Mouse (Mus musculus) CH12.LX (cell line): ENCODE measurements around the gene Adam8. TPM values are rescaled to one million over a fixed set of nuclear protein-coding genes. Genes with fewer than 3 reads are reported as not detected.

Experiments used
- DNase-seq: peaks from one replicate; pipeline ENCODE4 v3.0.0-alpha.2; 2013; ENCODE audit errors: extremely low read depth
- H3K27ac ChIP-seq: 2 replicates; pipeline ENCODE4 v1.5.1; 2012; ENCODE audit warnings: low read depth, mild to moderate bottlenecking, control low read depth, moderate library complexity; ENCODE audit not compliant: insufficient read depth
- H3K27me3 ChIP-seq: replicated peaks from 2 replicates; pipeline ENCODE3; 2012; ENCODE audit warnings: inconsistent platforms
- H3K36me3 ChIP-seq, 2 experiments: replicated peaks in 1 of 2; 2 replicates each; pipeline versions ENCODE3 to v1.6.1; 2012; ENCODE audit warnings: inconsistent platforms in 1 of 2, low read length in 1 of 2, mild to moderate bottlenecking in 1 of 2, mixed read lengths in 1 of 2, moderate library complexity in 1 of 2; ENCODE audit not compliant: control insufficient read depth in 1 of 2, insufficient read depth in 1 of 2
- H3K4me1 ChIP-seq, 2 experiments: 2 replicates each; pipeline ENCODE4 v1.6.1; 2012; ENCODE audit warnings: inconsistent platforms in 1 of 2, moderate library complexity in 1 of 2; ENCODE audit not compliant: insufficient read depth in 2 of 2, control insufficient read depth in 1 of 2
- H3K4me2 ChIP-seq: 2 replicates; pipeline ENCODE4 v1.6.1; 2012; ENCODE audit warnings: low read depth, mild to moderate bottlenecking, control low read depth; ENCODE audit not compliant: poor library complexity, insufficient read depth, severe bottlenecking
- H3K4me3 ChIP-seq, 3 experiments: fragments of 150-350 bp in 1 of 3; sonication (generic) in 1 of 3; replicated peaks in 1 of 3; 2 replicates each; pipeline versions ENCODE3 to v1.5.1; 2011 to 2012; ENCODE audit warnings: low read depth in 2 of 3, low read length in 2 of 3, mild to moderate bottlenecking in 2 of 3, moderate library complexity in 2 of 3, control low read depth in 1 of 3, improper control_type of control experiment in 1 of 3, inconsistent platforms in 1 of 3, mixed read lengths in 1 of 3; ENCODE audit not compliant: poor library complexity in 1 of 3
- H3K79me2 ChIP-seq: replicated peaks from 2 replicates; pipeline ENCODE4 v1.6.1; 2012; ENCODE audit warnings: mild to moderate bottlenecking, moderate library complexity; ENCODE audit not compliant: control insufficient read depth, poor library complexity, insufficient read depth, severe bottlenecking; ENCODE audit errors: extremely low read depth
- H3K9ac ChIP-seq: 2 replicates; pipeline ENCODE4 v1.6.1; 2012; ENCODE audit warnings: low read depth, mild to moderate bottlenecking, control low read depth, moderate library complexity; ENCODE audit not compliant: insufficient read depth
- H3K9me3 ChIP-seq: replicated peaks from 2 replicates; pipeline ENCODE3; 2012; ENCODE audit warnings: low read length, inconsistent platforms, mixed read lengths
- BHLHE40 ChIP-seq: IDR thresholded peaks from 2 replicates; pipeline ENCODE4 v1.6.1; 2011; ENCODE audit warnings: mild to moderate bottlenecking, low read depth, low read length, improper control_type of control experiment
- ETS1 ChIP-seq: conservative IDR thresholded peaks from 2 replicates; pipeline ENCODE4 v1.6.1; 2012; ENCODE audit warnings: low read depth, mild to moderate bottlenecking, inconsistent platforms, low read length, improper control_type of control experiment, moderate library complexity
- HCFC1 ChIP-seq: IDR thresholded peaks from 2 replicates; pipeline ENCODE4 v1.6.1; 2012; ENCODE audit warnings: low read depth, mild to moderate bottlenecking, inconsistent platforms, low read length, improper control_type of control experiment
- IRF4 ChIP-seq: IDR thresholded peaks from 2 replicates; pipeline ENCODE4 v1.6.1; 2014; ENCODE audit warnings: low read depth, mild to moderate bottlenecking, inconsistent platforms, low read length, improper control_type of control experiment
- MAX ChIP-seq: IDR thresholded peaks from 2 replicates; pipeline ENCODE4 v1.6.1; 2011; ENCODE audit warnings: low read length, improper control_type of control experiment
- MEF2A ChIP-seq: IDR thresholded peaks from 2 replicates; pipeline ENCODE4 v1.6.1; 2014; ENCODE audit warnings: low read depth, mild to moderate bottlenecking, inconsistent platforms, low read length, improper control_type of control experiment, borderline replicate concordance
- NRF1 ChIP-seq: IDR thresholded peaks from 2 replicates; pipeline ENCODE4 v1.6.1; 2014; ENCODE audit warnings: low read depth, mild to moderate bottlenecking, inconsistent platforms, low read length, improper control_type of control experiment, moderate library complexity
- SMC3 ChIP-seq: IDR thresholded peaks from 2 replicates; pipeline ENCODE4 v1.6.1; 2011; ENCODE audit warnings: low read depth, low read length, improper control_type of control experiment
- TBP ChIP-seq: conservative IDR thresholded peaks from 2 replicates; pipeline ENCODE4 v1.6.1; 2011; ENCODE audit warnings: low read depth, low read length, improper control_type of control experiment
- TCF12 ChIP-seq: IDR thresholded peaks from 2 replicates; pipeline ENCODE4 v1.6.1; 2014; ENCODE audit warnings: low read depth, mild to moderate bottlenecking, inconsistent platforms, low read length, improper control_type of control experiment
- USF1 ChIP-seq: IDR thresholded peaks from 2 replicates; pipeline ENCODE4 v1.6.1; 2014; ENCODE audit warnings: low read depth, mild to moderate bottlenecking, inconsistent platforms, low read length, improper control_type of control experiment
- USF2 ChIP-seq: conservative IDR thresholded peaks from 2 replicates; pipeline ENCODE4 v1.6.1; 2011; ENCODE audit warnings: low read depth, low read length, improper control_type of control experiment
- ZKSCAN1 ChIP-seq: IDR thresholded peaks from 2 replicates; pipeline ENCODE4 v1.6.1; 2012; ENCODE audit warnings: low read depth, inconsistent platforms, low read length, improper control_type of control experiment, borderline replicate concordance
- dilution Hi-C: fragments of 300-500 bp; cut with MboI; formaldehyde crosslinking; loops from 2 replicates; pipeline ENCODE4 v1.14.3; 2020; ENCODE audit warnings: low sequenced_read_pairs; ENCODE audit not compliant: extremely low pct_unique_long_range_greater_than_20kb, extremely low pct_ligation_motif_present
- in situ Hi-C: fragments of 300-500 bp; cut with MboI; formaldehyde crosslinking; loops from 3 replicates; pipeline ENCODE4 v1.14.3; 2019; ENCODE audit warnings: low sequenced_read_pairs, low pct_ligation_motif_present, low pct_unique_long_range_greater_than_20kb, mixed read lengths
- polyA plus RNA-seq: library from polyadenylated mRNA; unstranded; fragments of >175 nt; gene quantifications from 2 replicates; pipeline ENCODE4 v1.2.1, GENCODE M21; 2012; ENCODE audit warnings: low read depth; ENCODE audit not compliant: insufficient read length
- total RNA-seq, 2 experiments: library from RNA; depleted of rRNA; stranded (reverse); fragments of 300-350 nt in 1 of 2; fragments of >200 nt in 1 of 2; gene quantifications; 2 replicates each; pipeline ENCODE4 v1.2.3; 2012 to 2014

Gene Adam8
- total and polyA plus RNA-seq, 3 experiments = 46.3 to 63.7 (median 46.5) TPM

GRCm38 (mm10) chr7:139937810-139938209 lies 54.6 kb downstream of the Adam8 start:
- H3K27ac ChIP-seq = peak overlapping the region; percentile 21; the same call in 1 of the 2 replicates
- H3K9ac ChIP-seq = 0 out of 2 replicates have a peak overlapping the region, but pooled peaks have one; percentile 20
- peak overlapping the region; percentile 1 to 37 (median 7) for H3K4me3 ChIP-seq
- H3K36me3 ChIP-seq = peaks cover 3 to 31% of the 10 kb centered on the region in 2 experiments
- no peaks in the 10 kb centered on the region for H3K79me2 ChIP-seq
- H3K9me3 ChIP-seq = no peaks in the 10 kb centered on the region
- peak overlapping the region; percentile 63; the same call in 1 of the 2 replicates for H3K4me2 ChIP-seq
- TF ChIP-seq NRF1 (no peak), IRF4 (peak; percentile 29; the same call in 1 of the 2 replicates)
- DNase-seq = no peak
- in situ Hi-C loops (no loop called here), dilution Hi-C loops (no loop called here)
- peaks cover 11 to 80% of the 10 kb centered on the region in 2 experiments for H3K4me1 ChIP-seq
- H3K27me3 ChIP-seq = no peaks in the 10 kb centered on the region

DNA sequence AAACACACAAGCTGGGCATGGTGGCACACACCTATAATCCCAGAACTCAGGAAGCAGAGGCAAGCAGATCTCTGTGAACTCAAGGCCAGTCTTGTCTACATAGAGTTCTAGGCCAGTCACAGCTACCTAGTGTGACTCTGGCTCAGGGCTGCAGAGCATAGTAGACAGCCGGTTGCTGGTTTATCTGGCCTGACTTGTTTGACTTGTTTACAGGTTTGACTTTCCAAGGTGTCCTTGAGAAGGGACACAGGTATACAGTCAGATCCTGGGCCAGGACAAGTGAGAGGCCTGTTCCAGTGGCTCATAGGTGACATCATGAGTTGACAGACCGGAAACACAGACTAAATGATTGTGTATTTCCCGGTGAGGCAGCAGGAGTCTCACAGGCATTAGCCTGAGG lies 55.2 kb downstream of the Adam8 start:
- H3K4me3 ChIP-seq = peak overlapping the region; percentile 1 to 37 (median 7)
- TF ChIP-seq HCFC1 (no peak), TBP (no peak), MAX (no peak), TCF12 (peak; percentile 5; the same call in 1 of the 2 replicates)
- TF ChIP-seq, all 38 proteins: peak for 1
- H3K4me2 ChIP-seq = peak overlapping the region; percentile 63
- peak overlapping the region; percentile 20 for H3K9ac ChIP-seq
- H3K36me3 ChIP-seq = peaks cover 3 to 35% of the 10 kb centered on the region in 2 experiments
- no peaks in the 10 kb centered on the region for H3K27me3 ChIP-seq
- no peaks in the 10 kb centered on the region for H3K79me2 ChIP-seq
- DNase-seq = no peak
- in situ Hi-C loops (no loop called here), dilution Hi-C loops (no loop called here)
- no peaks in the 10 kb centered on the region for H3K9me3 ChIP-seq
- peak overlapping the region; percentile 21; the same call in 1 of the 2 replicates for H3K27ac ChIP-seq
- H3K4me1 ChIP-seq = peaks cover 11 to 86% of the 10 kb centered on the region in 2 experiments

- TF ChIP-seq ZKSCAN1 (no peak), MAX (peak; percentile 90), ETS1 (peak; percentile 50), USF1 (peak; percentile 87), USF2 (peak; percentile 78), TCF12 (peak; percentile 74; the same call in 1 of the 2 replicates), SMC3 (no peak), MEF2A (no peak), BHLHE40 (peak; percentile 84)
- Histone ChIP-seq H3K9ac (peak overlapping the region; percentile 20), H3K27ac (peak overlapping the region; percentile 21; the same call in 1 of the 2 replicates), H3K27me3 (no peaks in the 10 kb centered on the region), H3K4me2 (peak overlapping the region; percentile 63; the same call in 1 of the 2 replicates), H3K4me1 (peaks cover 11 to 88% of the 10 kb centered on the region in 2 experiments), H3K79me2 (no peaks in the 10 kb centered on the region), H3K4me3 (peak overlapping the region in 1 of 3 experiments; percentile 37), H3K36me3 (peaks cover 3 to 35% of the 10 kb centered on the region in 2 experiments), H3K9me3 (no peaks in the 10 kb centered on the region)
- DNase-seq = peak; percentile 66
- in situ Hi-C loops (no loop called here), dilution Hi-C loops (no loop called here)
Measured at GRCm38 (mm10) chr7:139936705-139937104, 55.7 kb downstream of the Adam8 start.
